Mouse (Mus musculus) intestine, embryonic 16.5 days (tissue): ENCODE data around the gene Camk2g. TPM values are rescaled to one million over a fixed set of nuclear protein-coding genes. Genes with fewer than 3 reads are reported as not detected.
A peak's percentile ranks its signal among the peaks of the same experiment; 100 is the strongest.

ENCODE experiments used
- ATAC-seq: fragments of 200-750 bp; cut with Nextera tagmentation; 2 replicates; pipeline ENCODE4 v1.8.0; 2017; ENCODE audit warnings: moderate TSS enrichment, moderate library complexity
- H3K27ac ChIP-seq: fragments of 300-500 bp; sonication (generic); 2 replicates; pipeline ENCODE4 v1.5.1; 2014; ENCODE audit warnings: mild to moderate bottlenecking, low read length
- H3K27me3 ChIP-seq: fragments of 300-500 bp; sonication (generic); replicated peaks from 2 replicates; pipeline ENCODE4 v1.6.1; 2014; ENCODE audit warnings: low read length, control low read depth, mixed read lengths; ENCODE audit not compliant: control insufficient read depth, insufficient read depth
- H3K36me3 ChIP-seq: fragments of 300-500 bp; sonication (generic); 2 replicates; pipeline ENCODE4 v1.6.1; 2014; ENCODE audit warnings: low read length, control low read depth; ENCODE audit not compliant: control insufficient read depth, insufficient read depth
- H3K4me1 ChIP-seq: fragments of 300-500 bp; sonication (generic); 2 replicates; pipeline ENCODE4 v1.6.1; 2014; ENCODE audit warnings: low read length, control low read depth, mixed read lengths; ENCODE audit not compliant: control insufficient read depth, insufficient read depth
- H3K4me2 ChIP-seq: fragments of 300-500 bp; sonication (generic); 2 replicates; pipeline ENCODE4 v1.6.1; 2014; ENCODE audit warnings: low read depth, low read length, control low read depth
- H3K4me3 ChIP-seq: fragments of 300-500 bp; sonication (generic); 2 replicates; pipeline ENCODE4 v1.5.1; 2014; ENCODE audit warnings: mild to moderate bottlenecking, low read length
- H3K9ac ChIP-seq: fragments of 300-500 bp; sonication (generic); 2 replicates; pipeline ENCODE4 v1.6.1; 2014; ENCODE audit warnings: low read depth, low read length
- H3K9me3 ChIP-seq: fragments of 300-500 bp; sonication (generic); 2 replicates; pipeline ENCODE4 v1.6.1; 2016; ENCODE audit warnings: low read length, control low read depth; ENCODE audit not compliant: control insufficient read depth
- WGBS: fragments of 180-500 bp; shearing (Covaris S2); extraction: QIAGEN DNeasy Blood & Tissue Kit; methylation state at CpG from one replicate; pipeline ENCODE4 v1.1.7; 2014; 5-methylcytosine and 5-hydroxymethylcytosine counted together
- polyA plus RNA-seq: library from polyadenylated mRNA; unstranded; fragments of >200 nt; fragmentation: Nextera tagmentation; extraction: Ambion mirVana; gene quantifications from 2 replicates; pipeline ENCODE4 v1.2.1, GENCODE M21; 2015

The Camk2g gene
- polyA plus RNA-seq, 1 experiment from 2014 or later: 35.8 TPM

DNA sequence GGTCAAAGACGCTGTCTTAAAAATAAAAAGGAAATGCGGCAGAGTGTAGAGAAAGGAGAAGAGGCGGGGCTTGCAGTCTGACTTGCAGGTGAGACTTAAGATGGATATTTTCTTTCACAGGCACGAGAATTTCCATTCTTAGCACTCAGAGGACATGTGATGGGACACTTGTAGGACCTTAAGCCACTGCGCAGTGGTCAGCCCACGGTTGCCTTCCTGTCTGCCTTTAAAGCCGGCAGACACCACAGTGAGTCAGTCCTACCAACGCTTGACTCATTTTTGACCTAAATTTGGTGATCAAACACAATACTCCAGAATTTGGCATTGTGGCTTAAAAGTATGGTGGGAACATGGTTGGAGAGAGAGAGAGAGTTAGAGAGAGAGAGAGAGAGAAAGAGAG lies 17.3 kb upstream of the Camk2g start:
- 85% methylated on average over 8 of the region's 8 CpGs for WGBS
- Histone ChIP-seq H3K36me3 (no peaks in the 10 kb centered on the region), H3K4me2 (no peak overlapping the region), H3K9me3 (no peaks in the 10 kb centered on the region), H3K9ac (no peak overlapping the region), H3K27ac (no peak overlapping the region), H3K27me3 (no peaks in the 10 kb centered on the region), H3K4me3 (no peak overlapping the region), H3K4me1 (no peaks in the 10 kb centered on the region)
- ATAC-seq: no peak

DNA sequence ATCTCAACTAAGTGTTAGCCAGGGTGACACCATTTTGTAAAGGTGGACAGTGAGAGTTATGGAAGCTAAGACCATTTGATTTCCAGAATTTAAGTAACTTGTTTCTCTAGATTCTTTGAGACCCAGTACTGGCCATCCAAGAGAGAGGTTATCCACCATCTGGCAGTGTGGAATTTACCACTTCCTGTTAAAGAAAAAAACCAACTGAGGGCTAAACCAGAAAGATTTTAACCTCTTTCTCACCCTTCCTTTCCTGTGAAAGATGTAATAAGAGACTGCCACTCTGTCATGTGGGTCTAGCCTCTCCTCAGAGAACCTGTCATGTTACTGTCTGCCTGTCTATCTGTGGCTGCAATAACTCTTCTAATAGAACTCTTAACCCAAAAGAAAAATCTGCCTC lies 15.9 kb upstream of the Camk2g start:
- Histone ChIP-seq H3K9ac (no peak overlapping the region), H3K36me3 (no peaks in the 10 kb centered on the region), H3K4me2 (no peak overlapping the region), H3K4me1 (peaks cover 6% of the 10 kb centered on the region), H3K9me3 (no peaks in the 10 kb centered on the region), H3K27me3 (no peaks in the 10 kb centered on the region), H3K27ac (no peak overlapping the region), H3K4me3 (no peak overlapping the region)
- no peak for ATAC-seq

DNA sequence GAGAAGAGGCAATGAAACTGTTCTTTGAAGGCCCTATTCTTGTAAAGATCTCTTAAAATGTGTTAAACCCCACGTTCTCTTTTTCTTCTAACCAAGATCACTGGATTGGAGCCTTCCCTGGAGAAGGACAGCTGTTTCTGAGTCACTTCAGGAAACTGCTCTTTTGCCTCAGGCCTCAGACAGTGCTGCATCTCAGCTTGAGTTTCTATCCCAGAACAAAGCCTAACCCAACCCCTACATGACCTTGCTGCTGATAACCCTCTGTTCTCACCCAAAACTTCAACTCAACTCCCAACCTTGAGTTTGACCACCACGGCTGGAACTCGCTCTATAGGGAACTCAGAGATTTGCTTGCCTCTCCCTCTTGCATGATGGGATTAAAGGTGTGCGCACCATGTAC lies 15.5 kb upstream of the Camk2g start:
- no peak for ATAC-seq
- Histone ChIP-seq H3K4me1 (peaks cover 6% of the 10 kb centered on the region), H3K4me3 (no peak overlapping the region), H3K27me3 (no peaks in the 10 kb centered on the region), H3K4me2 (no peak overlapping the region), H3K36me3 (no peaks in the 10 kb centered on the region), H3K9ac (no peak overlapping the region), H3K9me3 (no peaks in the 10 kb centered on the region), H3K27ac (no peak overlapping the region)
- 81% methylated on average over 4 of the region's 4 CpGs for WGBS

DNA sequence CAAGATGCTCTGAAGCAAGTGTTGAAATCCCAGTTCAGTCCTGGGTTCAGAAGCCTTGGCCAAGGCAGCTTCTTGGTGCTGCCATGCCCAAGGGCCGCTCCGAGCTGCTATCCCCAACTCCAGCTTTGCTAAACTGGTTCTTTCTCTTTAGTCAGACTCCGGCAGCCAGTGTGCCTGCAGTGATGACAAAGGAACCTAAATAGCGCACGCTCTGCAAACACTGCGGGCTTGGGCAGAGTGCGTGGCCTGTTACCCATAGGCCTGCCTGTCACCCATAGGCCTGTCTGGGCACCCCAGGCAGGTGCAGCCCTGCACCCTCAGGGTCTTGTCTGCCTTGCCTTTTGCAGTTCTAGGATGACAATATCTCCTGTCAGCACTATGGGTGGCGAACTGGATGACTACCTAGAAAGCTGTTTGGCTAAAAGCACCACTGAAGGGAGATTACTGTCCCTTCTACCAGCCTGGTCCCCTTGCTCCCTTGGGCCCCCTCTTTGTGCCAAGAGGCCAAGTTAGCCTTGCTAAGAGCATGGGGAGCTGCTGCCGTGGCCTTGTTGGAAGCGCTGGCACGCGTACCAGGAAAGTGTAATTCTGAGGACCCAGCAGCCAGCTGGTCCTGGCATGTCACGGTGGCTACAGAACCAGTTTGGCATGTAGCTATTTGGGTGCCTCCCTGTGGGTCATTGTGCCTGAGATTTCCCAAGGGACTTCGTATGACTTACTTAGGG lies 12.4 kb upstream of the Camk2g start:
- Histone ChIP-seq H3K9ac (no peak overlapping the region), H3K4me2 (no peak overlapping the region), H3K4me1 (peaks cover 9% of the 10 kb centered on the region), H3K36me3 (no peaks in the 10 kb centered on the region), H3K27ac (no peak overlapping the region), H3K27me3 (no peaks in the 10 kb centered on the region), H3K9me3 (no peaks in the 10 kb centered on the region), H3K4me3 (no peak overlapping the region)
- no peak for ATAC-seq
- WGBS: 87% methylated on average over 14 of the region's 14 CpGs

DNA sequence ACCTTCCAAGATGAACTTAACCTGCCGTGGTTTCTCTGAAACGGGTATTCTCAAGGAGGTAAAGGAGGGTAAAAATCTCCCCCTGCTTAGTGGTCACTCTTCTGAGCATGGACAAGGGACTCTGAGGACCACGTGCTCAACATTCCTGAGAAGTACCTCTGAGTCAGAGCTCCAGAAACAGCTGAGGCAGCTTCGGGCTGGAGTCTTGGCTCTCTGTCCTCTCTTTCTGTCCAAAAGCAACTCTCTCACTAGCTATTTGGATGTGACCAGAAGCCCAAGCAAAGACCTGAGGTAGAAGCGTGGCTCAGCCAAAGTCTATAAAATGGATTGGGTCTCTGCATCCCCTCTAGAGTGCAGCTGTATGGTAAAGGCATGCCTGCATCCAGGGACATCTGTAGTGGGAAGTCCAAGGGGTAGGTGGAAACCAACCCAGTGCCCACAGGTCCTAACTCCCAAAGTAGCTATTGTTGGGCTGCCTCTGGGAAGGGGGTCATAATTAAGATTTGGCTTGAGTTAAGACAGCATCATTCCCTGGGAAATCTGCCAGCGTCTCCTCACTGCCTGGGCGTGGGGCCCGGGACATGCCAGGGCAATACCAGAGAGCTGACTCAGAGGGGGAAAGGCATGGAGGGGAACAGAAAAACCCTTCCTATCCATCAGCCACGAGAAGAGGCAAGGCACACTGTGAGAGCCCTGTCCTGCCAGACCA lies 11.2 kb upstream of the Camk2g start:
- Histone ChIP-seq H3K4me1 (peaks cover 9% of the 10 kb centered on the region), H3K36me3 (no peaks in the 10 kb centered on the region), H3K27ac (peak overlapping the region; percentile 20; the same call in 1 of the 2 replicates), H3K4me2 (no peak overlapping the region), H3K9me3 (no peaks in the 10 kb centered on the region), H3K27me3 (no peaks in the 10 kb centered on the region), H3K4me3 (no peak overlapping the region), H3K9ac (no peak overlapping the region)
- WGBS: 53% methylated on average over 9 of the region's 9 CpGs
- ATAC-seq: peak; percentile 54

DNA sequence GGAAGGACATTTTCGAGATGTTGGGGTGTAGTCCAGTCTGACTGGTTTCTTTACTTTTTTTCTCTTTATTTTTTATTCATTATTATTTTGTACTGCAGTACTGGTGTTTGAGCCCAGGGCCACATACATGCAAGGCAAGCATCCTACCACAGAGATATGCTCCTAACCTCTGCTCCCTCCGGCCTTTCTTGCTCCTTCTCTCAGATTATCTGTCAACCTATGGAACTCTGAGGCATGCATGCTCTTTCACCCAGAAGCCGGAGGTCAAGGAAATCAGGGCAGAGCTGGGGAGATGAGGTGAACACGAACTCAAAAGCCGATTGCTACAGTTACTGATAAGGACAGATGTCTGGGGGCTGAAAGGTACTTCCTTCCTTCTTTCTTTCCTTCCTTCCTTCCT lies 10.6 kb upstream of the Camk2g start:
- H3K9me3 ChIP-seq: no peaks in the 10 kb centered on the region
- H3K36me3 ChIP-seq: no peaks in the 10 kb centered on the region
- no peak overlapping the region for H3K4me3 ChIP-seq
- no peak overlapping the region for H3K9ac ChIP-seq
- no peak overlapping the region for H3K4me2 ChIP-seq
- peaks cover 9% of the 10 kb centered on the region for H3K4me1 ChIP-seq
- no peaks in the 10 kb centered on the region for H3K27me3 ChIP-seq
- 58% methylated on average over 5 of the region's 5 CpGs for WGBS
- H3K27ac ChIP-seq: no peak overlapping the region
- peak; percentile 62 for ATAC-seq

DNA sequence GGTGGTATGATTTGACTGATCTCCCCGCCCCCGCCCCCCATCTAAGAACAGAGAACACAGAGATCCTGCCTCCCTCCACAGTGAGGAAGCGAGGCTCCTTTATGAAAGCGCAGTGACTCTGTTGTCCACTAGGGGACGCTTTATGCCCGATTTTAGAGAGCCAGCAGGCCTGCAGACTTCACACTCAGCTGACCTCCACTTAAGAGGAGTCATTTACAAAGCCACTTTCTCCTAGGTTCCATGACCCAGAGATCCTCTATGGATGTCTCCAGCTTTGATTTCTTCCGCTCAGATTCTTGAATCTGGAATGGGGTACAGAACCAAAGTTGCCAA lies 9.7 kb upstream of the Camk2g start:
- H3K36me3 ChIP-seq: no peaks in the 10 kb centered on the region
- WGBS: 4% methylated on average over 7 of the region's 7 CpGs

DNA sequence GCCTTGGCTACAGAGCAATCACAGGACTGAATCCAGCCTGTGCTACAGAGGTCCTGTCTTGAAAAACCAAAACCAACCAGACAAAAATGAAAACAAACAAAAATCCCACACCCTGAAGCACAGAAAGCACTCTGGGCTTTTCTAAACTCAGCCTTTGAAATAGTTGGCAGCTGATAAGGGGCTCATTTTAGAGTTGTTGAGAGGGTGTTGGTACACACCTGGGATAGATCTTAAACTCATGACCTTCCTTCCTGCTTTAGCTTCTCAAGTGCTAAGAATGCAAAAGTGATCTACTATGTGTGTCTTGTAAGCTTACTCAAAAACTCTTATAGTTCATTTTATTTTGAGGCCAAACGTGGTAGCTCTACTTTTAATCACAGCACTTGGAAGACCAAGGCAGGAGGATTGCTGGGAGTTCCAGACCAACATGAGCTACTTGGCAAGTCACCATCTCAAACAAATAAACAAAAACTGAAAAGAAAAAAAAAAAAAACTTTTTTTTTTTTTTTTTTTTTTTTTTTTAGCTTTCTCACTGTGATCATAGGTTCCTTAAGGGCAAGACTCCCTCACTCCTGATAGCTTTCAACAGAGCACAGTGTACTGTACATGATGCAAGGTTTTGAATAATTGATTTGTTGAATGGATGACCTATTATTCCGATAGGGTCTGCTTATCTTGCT lies 9.2 kb upstream of the Camk2g start:
- H3K36me3 ChIP-seq: no peaks in the 10 kb centered on the region
- peaks cover 9% of the 10 kb centered on the region for H3K4me1 ChIP-seq
- no peak overlapping the region for H3K4me3 ChIP-seq
- H3K9me3 ChIP-seq: no peaks in the 10 kb centered on the region
- no peak overlapping the region for H3K4me2 ChIP-seq
- 37% methylated on average over 2 of the region's 2 CpGs for WGBS
- ATAC-seq: peak; percentile 52; the same call in 1 of the 2 replicates
- no peaks in the 10 kb centered on the region for H3K27me3 ChIP-seq
- H3K9ac ChIP-seq: no peak overlapping the region
- no peak overlapping the region for H3K27ac ChIP-seq

More for the DNA sequence above, 9.7 kb upstream of the Camk2g start:
- Histone ChIP-seq H3K4me3 (no peak overlapping the region), H3K9me3 (no peaks in the 10 kb centered on the region), H3K27ac (no peak overlapping the region), H3K4me1 (peaks cover 9% of the 10 kb centered on the region), H3K9ac (no peak overlapping the region), H3K27me3 (no peaks in the 10 kb centered on the region), H3K4me2 (no peak overlapping the region)
- peak; percentile 57 for ATAC-seq

DNA sequence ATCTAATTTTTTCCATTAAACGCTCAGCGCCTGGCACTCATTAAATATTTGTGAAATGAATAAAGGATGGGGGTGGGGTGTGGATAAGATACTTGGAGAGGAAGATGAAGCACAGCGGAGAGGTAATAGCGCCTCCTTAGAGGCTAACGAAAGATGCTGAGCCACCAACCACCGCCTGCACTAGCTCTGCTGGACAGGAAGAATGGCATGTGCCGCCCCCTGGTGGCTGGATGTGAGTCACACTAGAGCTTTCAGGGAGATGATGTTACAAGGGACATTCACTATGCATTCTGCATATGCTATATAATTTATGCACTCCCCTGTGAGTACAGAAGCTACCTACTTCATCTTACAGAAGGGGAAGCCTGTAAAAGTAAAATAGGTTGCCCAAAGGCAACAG lies 4.9 kb upstream of the Camk2g start:
- Histone ChIP-seq H3K27me3 (no peaks in the 10 kb centered on the region), H3K9ac (no peak overlapping the region), H3K27ac (no peak overlapping the region), H3K36me3 (no peaks in the 10 kb centered on the region), H3K4me2 (no peak overlapping the region), H3K4me1 (peaks cover 9% of the 10 kb centered on the region; the same call in 1 of the 2 replicates), H3K4me3 (no peak overlapping the region), H3K9me3 (no peaks in the 10 kb centered on the region)
- ATAC-seq: no peak
- 9% methylated on average over 7 of the region's 7 CpGs for WGBS
